Mouse (Mus musculus): ENCODE measurements around the gene Kank2. TPM values are rescaled to one million over a fixed set of nuclear protein-coding genes. Genes with fewer than 3 reads are reported as not detected.
"Not testable (repeated sequence)": the region's sequence is repeated elsewhere in the genome, so short reads cannot be mapped to it uniquely, and the experiment has no call there.

Gene Kank2
- polyA plus RNA-seq, 1 experiment from 2014 or later, result 10.6 TPM

GRCm38 (mm10) chr9:21794344-21794834 is 4.2 kb downstream of the Kank2 start:
- H3K4me3 ChIP-seq, result no peak overlapping the region
- WGBS, result 94% methylated on average over 18 of the region's 18 CpGs
- H3K27ac ChIP-seq, result no peak overlapping the region
- H3K9ac ChIP-seq, result no peak overlapping the region
- H3K4me1 ChIP-seq, result peaks cover 27% of the 10 kb centered on the region
- no peaks in the 10 kb centered on the region for H3K9me3 ChIP-seq (replicated peaks)
- H3K27me3 ChIP-seq, result peaks cover 6% of the 10 kb centered on the region; the same call in 1 of the 2 replicates
- H3K4me2 ChIP-seq (replicated peaks), result no peak overlapping the region
- ATAC-seq (ENCODE audit: low FRiP score), result no peak
- H3K36me3 ChIP-seq, result peaks cover 18% of the 10 kb centered on the region

GRCm38 (mm10) chr9:21793507-21793906 is 5.0 kb downstream of the Kank2 start:
- not testable (repeated sequence) for H3K27me3 ChIP-seq; ATAC-seq (ENCODE audit: low FRiP score); H3K9me3 ChIP-seq (replicated peaks); H3K4me3 ChIP-seq; H3K27ac ChIP-seq; H3K4me2 ChIP-seq (replicated peaks); H3K9ac ChIP-seq
- Histone ChIP-seq H3K36me3 (peaks cover 18% of the 10 kb centered on the region), H3K4me1 (peaks cover 21% of the 10 kb centered on the region)
- 96% methylated on average over 6 of the region's 6 CpGs for WGBS

GRCm38 (mm10) chr9:21792644-21793043 is 5.9 kb downstream of the Kank2 start:
- 71% methylated on average over 8 of the region's 8 CpGs for WGBS
- H3K9me3 ChIP-seq (replicated peaks), result no peaks in the 10 kb centered on the region
- no peak overlapping the region for H3K4me3 ChIP-seq
- no peak overlapping the region for H3K4me2 ChIP-seq (replicated peaks)
- H3K36me3 ChIP-seq, result peaks cover 18% of the 10 kb centered on the region
- H3K27ac ChIP-seq, result no peak overlapping the region
- ATAC-seq (ENCODE audit: low FRiP score), result peak; percentile 60
- H3K9ac ChIP-seq, result no peak overlapping the region
- peaks cover 16% of the 10 kb centered on the region for H3K4me1 ChIP-seq
- H3K27me3 ChIP-seq, result no peaks in the 10 kb centered on the region

- ATAC-seq (ENCODE audit: low FRiP score), result no peak
- peaks cover 17% of the 10 kb centered on the region for H3K4me1 ChIP-seq
- no peak overlapping the region for H3K4me2 ChIP-seq (replicated peaks)
- peaks cover 18% of the 10 kb centered on the region for H3K36me3 ChIP-seq
- 88% methylated on average over 8 of the region's 8 CpGs for WGBS
- H3K27me3 ChIP-seq, result no peaks in the 10 kb centered on the region
- no peak overlapping the region for H3K9ac ChIP-seq
- H3K27ac ChIP-seq, result no peak overlapping the region
- no peaks in the 10 kb centered on the region for H3K9me3 ChIP-seq (replicated peaks)
- no peak overlapping the region for H3K4me3 ChIP-seq
Measured at GRCm38 (mm10) chr9:21791861-21792260, 6.7 kb downstream of the Kank2 start.

GRCm38 (mm10) chr9:21788234-21788633 is 10.3 kb downstream of the Kank2 start:
- ATAC-seq (ENCODE audit: low FRiP score), result no peak
- H3K36me3 ChIP-seq, result 0 out of 2 replicates have a peak, but pooled peaks cover 8% of the 10 kb centered on the region
- no peak overlapping the region for H3K9ac ChIP-seq
- H3K4me3 ChIP-seq, result no peak overlapping the region
- 88% methylated on average over 9 of the region's 9 CpGs for WGBS
- H3K9me3 ChIP-seq (replicated peaks), result no peaks in the 10 kb centered on the region
- 0 out of 2 replicates have a peak, but pooled peaks cover 7% of the 10 kb centered on the region for H3K4me1 ChIP-seq
- H3K27me3 ChIP-seq, result no peaks in the 10 kb centered on the region
- no peak overlapping the region for H3K27ac ChIP-seq
- H3K4me2 ChIP-seq (replicated peaks), result no peak overlapping the region

GRCm38 (mm10) chr9:21787654-21788053 is 10.9 kb downstream of the Kank2 start:
- Histone ChIP-seq H3K4me2 (replicated peaks) (no peak overlapping the region), H3K36me3 (0 out of 2 replicates have a peak, but pooled peaks cover 9% of the 10 kb centered on the region), H3K4me1 (0 out of 2 replicates have a peak, but pooled peaks cover 4% of the 10 kb centered on the region), H3K27ac (no peak overlapping the region), H3K4me3 (no peak overlapping the region), H3K9me3 (replicated peaks) (no peaks in the 10 kb centered on the region), H3K9ac (no peak overlapping the region), H3K27me3 (no peaks in the 10 kb centered on the region)
- WGBS, result 90% methylated on average over 5 of the region's 5 CpGs
- ATAC-seq (ENCODE audit: low FRiP score), result no peak

GRCm38 (mm10) chr9:21786906-21787305 is 11.6 kb downstream of the Kank2 start:
- Histone ChIP-seq H3K4me1 (0 out of 2 replicates have a peak, but pooled peaks cover 2% of the 10 kb centered on the region), H3K4me3 (no peak overlapping the region), H3K27me3 (no peaks in the 10 kb centered on the region), H3K27ac (no peak overlapping the region), H3K9ac (no peak overlapping the region), H3K9me3 (replicated peaks) (no peaks in the 10 kb centered on the region), H3K36me3 (0 out of 2 replicates have a peak, but pooled peaks cover 9% of the 10 kb centered on the region), H3K4me2 (replicated peaks) (no peak overlapping the region)
- 9% methylated on average over 6 of the region's 6 CpGs for WGBS
- ATAC-seq (ENCODE audit: low FRiP score), result peak; percentile 38; the same call in 1 of the 2 replicates

- WGBS, result 78% methylated on average over 2 of the region's 2 CpGs
Measured at GRCm38 (mm10) chr9:21786309-21786708, 12.2 kb downstream of the Kank2 start.

GRCm38 (mm10) chr9:21784517-21785307 is 13.8 kb downstream of the Kank2 start:
- no peak overlapping the region for H3K4me3 ChIP-seq
- H3K4me2 ChIP-seq (replicated peaks), result no peak overlapping the region
- H3K27me3 ChIP-seq, result no peaks in the 10 kb centered on the region
- H3K4me1 ChIP-seq, result 0 out of 2 replicates have a peak, but pooled peaks cover 2% of the 10 kb centered on the region
- no peaks in the 10 kb centered on the region for H3K9me3 ChIP-seq (replicated peaks)
- peaks cover 14% of the 10 kb centered on the region for H3K36me3 ChIP-seq
- H3K27ac ChIP-seq, result no peak overlapping the region
- no peak overlapping the region for H3K9ac ChIP-seq
- WGBS, result 92% methylated on average over 7 of the region's 7 CpGs
- no peak for ATAC-seq (ENCODE audit: low FRiP score)

More at GRCm38 (mm10) chr9:21786309-21786708, 12.2 kb downstream of the Kank2 start:
- ATAC-seq (ENCODE audit: low FRiP score); H3K36me3 ChIP-seq; H3K4me1 ChIP-seq; H3K4me2 ChIP-seq (replicated peaks); H3K27ac ChIP-seq; H3K4me3 ChIP-seq; H3K9me3 ChIP-seq (replicated peaks); H3K9ac ChIP-seq; H3K27me3 ChIP-seq: not testable (repeated sequence)

- Histone ChIP-seq H3K4me3 (no peak overlapping the region), H3K27ac (no peak overlapping the region), H3K9me3 (replicated peaks) (no peaks in the 10 kb centered on the region), H3K4me1 (no peaks in the 10 kb centered on the region), H3K36me3 (peaks cover 29% of the 10 kb centered on the region), H3K4me2 (replicated peaks) (no peak overlapping the region), H3K9ac (no peak overlapping the region), H3K27me3 (no peaks in the 10 kb centered on the region)
- WGBS, result 84% methylated on average over 15 of the region's 15 CpGs
- ATAC-seq (ENCODE audit: low FRiP score), result no peak
Measured at GRCm38 (mm10) chr9:21781657-21782468, 16.7 kb downstream of the Kank2 start.

- no peak overlapping the region for H3K4me2 ChIP-seq (replicated peaks)
- peaks cover 28% of the 10 kb centered on the region for H3K36me3 ChIP-seq
- H3K9me3 ChIP-seq (replicated peaks), result no peaks in the 10 kb centered on the region
- H3K9ac ChIP-seq, result no peak overlapping the region
- no peaks in the 10 kb centered on the region for H3K27me3 ChIP-seq
- no peak for ATAC-seq (ENCODE audit: low FRiP score)
- WGBS, result 86% methylated on average over 3 of the region's 3 CpGs
- no peak overlapping the region for H3K27ac ChIP-seq
- no peak overlapping the region for H3K4me3 ChIP-seq
- H3K4me1 ChIP-seq, result no peaks in the 10 kb centered on the region
Measured at GRCm38 (mm10) chr9:21777726-21778125, 20.8 kb downstream of the Kank2 start.

- ATAC-seq (ENCODE audit: low FRiP score), result no peak
- H3K4me2 ChIP-seq (replicated peaks), result no peak overlapping the region
- WGBS, result 90% methylated on average over 16 of the region's 16 CpGs
Measured at GRCm38 (mm10) chr9:21774353-21774752, 24.2 kb downstream of the Kank2 start.

More at GRCm38 (mm10) chr9:21774353-21774752, 24.2 kb downstream of the Kank2 start:
- Histone ChIP-seq H3K4me1 (0 out of 2 replicates have a peak, but pooled peaks cover 4% of the 10 kb centered on the region), H3K9me3 (replicated peaks) (no peaks in the 10 kb centered on the region), H3K27me3 (no peaks in the 10 kb centered on the region), H3K4me3 (no peak overlapping the region), H3K27ac (no peak overlapping the region), H3K36me3 (peaks cover 21% of the 10 kb centered on the region), H3K9ac (no peak overlapping the region)

All from hindbrain, embryonic 12.5 days (tissue).